In the genomic region with DNA sequence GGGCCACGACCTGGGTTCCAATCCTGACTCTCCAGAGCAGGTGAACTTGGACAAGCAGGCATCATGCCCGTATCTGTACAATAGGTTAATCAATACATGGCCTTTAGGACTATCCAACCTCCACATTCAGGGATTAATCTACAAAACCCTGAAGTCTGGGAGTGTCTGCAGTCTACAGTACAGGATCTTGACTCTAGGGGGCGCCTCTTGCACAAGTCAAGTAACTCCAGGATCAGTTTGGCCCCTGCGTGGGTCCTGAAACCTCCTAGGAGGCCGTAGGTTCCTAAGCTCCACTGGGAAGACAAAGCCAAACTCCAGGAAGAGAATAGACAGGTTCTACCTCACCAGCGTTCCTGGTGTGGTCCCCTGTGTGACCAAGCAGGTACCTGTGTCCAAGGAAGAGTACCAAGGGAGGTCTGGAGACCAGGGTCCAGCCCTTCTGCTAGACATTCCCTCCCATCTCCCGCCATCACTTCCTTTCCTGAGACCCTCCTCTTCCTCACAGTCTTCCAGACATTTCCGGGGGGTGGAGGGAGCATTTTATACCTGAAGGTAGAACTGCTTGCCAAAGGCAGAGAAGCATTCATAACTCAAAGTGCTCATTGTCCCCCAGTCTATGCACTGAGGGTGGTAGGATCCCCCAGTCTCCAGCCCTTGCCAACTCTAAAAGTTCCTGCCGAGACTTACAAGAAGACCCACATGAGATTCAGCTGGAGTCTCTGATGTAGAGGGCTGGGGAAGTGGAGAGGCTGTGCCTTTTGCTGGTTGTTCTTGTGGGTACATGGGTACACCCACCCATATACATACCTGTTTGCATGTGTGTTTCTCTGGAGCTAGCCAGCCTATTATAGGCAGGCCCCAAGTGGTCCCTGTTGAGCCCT, we compare ENCODE assay signal across 8 mouse cellular contexts. TPM values are rescaled to one million over a fixed set of nuclear protein-coding genes. Genes with fewer than 3 reads are reported as not detected.
DNase-seq lines count a peak whose midpoint lies in the region; ATAC-seq and TF ChIP-seq lines count a peak whose summit lies in the region.

No protein-coding gene starts in this region.

- H3K27ac ChIP-seq in heart, embryonic 12.5 days (ENCODE audit: poor library complexity, severe bottlenecking): no peak overlapping the region
- no peak overlapping the region for H3K27ac ChIP-seq in heart, embryonic 11.5 days (ENCODE audit: low read depth, low read length)
- H3K27ac ChIP-seq in stomach, postnatal 0 days (replicated peaks): no peak overlapping the region

- no peak overlapping the region for H3K4me3 ChIP-seq in heart, embryonic 12.5 days
- no peak overlapping the region for H3K4me3 ChIP-seq in heart, embryonic 11.5 days (ENCODE audit: low read depth, low read length)
- H3K4me3 ChIP-seq in stomach, postnatal 0 days (ENCODE audit: low read depth, low read length): no peak overlapping the region

- peak; percentile 60 for TF ChIP-seq CTCF in stomach, postnatal 0 days (IDR thresholded peaks at IDR 0.05; ENCODE audit: low read depth)

- peaks cover 14% of the 10 kb centered on the region for H3K36me3 ChIP-seq in heart, embryonic 12.5 days
- no peaks in the 10 kb centered on the region for H3K36me3 ChIP-seq in heart, embryonic 11.5 days (ENCODE audit: control insufficient read depth, insufficient read depth, low read length)
- no peaks in the 10 kb centered on the region for H3K36me3 ChIP-seq in stomach, postnatal 0 days (ENCODE audit: control insufficient read depth, insufficient read depth, low read length)

- peak; percentile 53 for DNase-seq in retina, postnatal 1 day
- no peak for DNase-seq in retina, embryonic 14.5 days (ENCODE audit: low spot score)
- peak; percentile 81 for DNase-seq in cerebellum, adult 9-10 months
- peak; percentile 49 for DNase-seq in stomach, postnatal 0 days (ENCODE audit: low spot score)
- no peak for DNase-seq in adrenal gland, postnatal 4 days (ENCODE audit: low spot score in 2 of 2)

- peaks cover 84% of the 10 kb centered on the region for H3K4me1 ChIP-seq in heart, embryonic 12.5 days (replicated peaks)
- H3K4me1 ChIP-seq in heart, embryonic 11.5 days (ENCODE audit: control insufficient read depth, insufficient read depth, low read length): peaks cover 61% of the 10 kb centered on the region
- peaks cover 21% of the 10 kb centered on the region for H3K4me1 ChIP-seq in stomach, postnatal 0 days (replicated peaks; ENCODE audit: control insufficient read depth, insufficient read depth)

- H3K9me3 ChIP-seq in heart, embryonic 12.5 days (replicated peaks): no peaks in the 10 kb centered on the region
- no peaks in the 10 kb centered on the region for H3K9me3 ChIP-seq in heart, embryonic 11.5 days (replicated peaks; ENCODE audit: control insufficient read depth, low read length)
- no peaks in the 10 kb centered on the region for H3K9me3 ChIP-seq in stomach, postnatal 0 days (ENCODE audit: control insufficient read depth, low read length)

- H3K9ac ChIP-seq in heart, embryonic 12.5 days: peak overlapping the region; percentile 19; the same call in 1 of the 2 replicates
- no peak overlapping the region for H3K9ac ChIP-seq in heart, embryonic 11.5 days (ENCODE audit: low read depth, low read length)
- no peak overlapping the region for H3K9ac ChIP-seq in stomach, postnatal 0 days (ENCODE audit: low read length)

- H3K4me2 ChIP-seq in heart, embryonic 12.5 days: no peak overlapping the region
- no peak overlapping the region for H3K4me2 ChIP-seq in heart, embryonic 11.5 days
- no peak overlapping the region for H3K4me2 ChIP-seq in stomach, postnatal 0 days (replicated peaks; ENCODE audit: low read depth)

- no peak for TF ChIP-seq EP300 in stomach, postnatal 0 days (optimal IDR thresholded peaks at IDR 0.05)

- WGBS in heart, embryonic 12.5 days: 58% methylated on average over 9 of the region's 9 CpGs
- WGBS in heart, embryonic 11.5 days (ENCODE audit: insufficient replicate concordance): 56% methylated on average over 9 of the region's 9 CpGs
- 64% methylated on average over 9 of the region's 9 CpGs for WGBS in stomach, postnatal 0 days

- no peaks in the 10 kb centered on the region for H3K27me3 ChIP-seq in heart, embryonic 12.5 days (replicated peaks)
- H3K27me3 ChIP-seq in heart, embryonic 11.5 days (ENCODE audit: control insufficient read depth, insufficient read depth, low read length): no peaks in the 10 kb centered on the region
- H3K27me3 ChIP-seq in stomach, postnatal 0 days (ENCODE audit: control insufficient read depth, insufficient read depth, low read length): no peaks in the 10 kb centered on the region

- no peak for ATAC-seq in heart, embryonic 12.5 days (ENCODE audit: insufficient number of reproducible peaks, low FRiP score)
- ATAC-seq in heart, embryonic 11.5 days (replicated peaks; ENCODE audit: insufficient number of reproducible peaks, low FRiP score, low TSS enrichment): no peak
- ATAC-seq in stomach, postnatal 0 days (ENCODE audit: low FRiP score, low TSS enrichment): no peak
- ATAC-seq in erythroid progenitor cell, adult 5-6 weeks (replicated peaks; ENCODE audit: low FRiP score, poor library complexity, severe bottlenecking): no peak

RNA-seq across cellular contexts. Expression of a gene that starts 7.8 kb away (rescaled TPM):
- 51.7 and 62.5 TPM in 2 replicates for polyA plus RNA-seq in heart, embryonic 12.5 days (2016; fragmentation: Nextera tagmentation; extraction: Ambion mirVana)
- polyA plus RNA-seq in heart, embryonic 11.5 days (2014; fragmentation: Nextera tagmentation; extraction: Ambion mirVana): 51.3 and 53.8 TPM in 2 replicates
- polyA plus RNA-seq in stomach, postnatal 0 days (2015; fragmentation: Nextera tagmentation; extraction: Ambion mirVana): 11.6 and 20.2 TPM in 2 replicates
- not detected in 2 replicates for total RNA-seq in erythroid progenitor cell, adult 5-6 weeks (2015; ENCODE audit: low replicate concordance)
- total RNA-seq in erythroid progenitor cell, adult 5-6 weeks (2017; ENCODE audit: low replicate concordance): 1.8 TPM in 1 of 2 replicates, not detected in the other
- total RNA-seq in adrenal gland, postnatal 4 days (2021): 10 to 100 TPM; 21.8 to 24.7 TPM

RNA-seq across cellular contexts. Expression of a gene that starts 26.9 kb away (rescaled TPM):
- not detected in 2 replicates for polyA plus RNA-seq in heart, embryonic 12.5 days (2016; fragmentation: Nextera tagmentation; extraction: Ambion mirVana)
- 0.16 TPM in 1 of 2 replicates, not detected in the other for polyA plus RNA-seq in heart, embryonic 11.5 days (2014; fragmentation: Nextera tagmentation; extraction: Ambion mirVana)
- polyA plus RNA-seq in stomach, postnatal 0 days (2015; fragmentation: Nextera tagmentation; extraction: Ambion mirVana): not detected in 2 replicates
- total RNA-seq in erythroid progenitor cell, adult 5-6 weeks (2015; ENCODE audit: low replicate concordance): not detected in 2 replicates
- not detected in 2 replicates for total RNA-seq in erythroid progenitor cell, adult 5-6 weeks (2017; ENCODE audit: low replicate concordance)
- under 1 TPM in 1 of 2 experiments, not detected in 1; 0.17 TPM for total RNA-seq in adrenal gland, postnatal 4 days (2021)

RNA-seq across cellular contexts. Expression of a gene that starts 31.5 kb away (rescaled TPM):
- 1.1 and 1.5 TPM in 2 replicates for polyA plus RNA-seq in heart, embryonic 12.5 days (2016; fragmentation: Nextera tagmentation; extraction: Ambion mirVana)
- polyA plus RNA-seq in heart, embryonic 11.5 days (2014; fragmentation: Nextera tagmentation; extraction: Ambion mirVana): 0.86 and 0.90 TPM in 2 replicates
- 4.2 and 4.5 TPM in 2 replicates for polyA plus RNA-seq in stomach, postnatal 0 days (2015; fragmentation: Nextera tagmentation; extraction: Ambion mirVana)
- total RNA-seq in erythroid progenitor cell, adult 5-6 weeks (2015; ENCODE audit: low replicate concordance): 11.9 and 33.1 TPM in 2 replicates
- total RNA-seq in erythroid progenitor cell, adult 5-6 weeks (2017; ENCODE audit: low replicate concordance): 1.0 and 7.8 TPM in 2 replicates
- total RNA-seq in adrenal gland, postnatal 4 days (2021): 10 to 100 TPM; 44.1 to 46.3 TPM

RNA-seq across cellular contexts. Expression of a gene that starts 32.4 kb away (rescaled TPM):
- polyA plus RNA-seq in heart, embryonic 12.5 days (2016; fragmentation: Nextera tagmentation; extraction: Ambion mirVana): 0.67 and 1.1 TPM in 2 replicates
- 0.43 and 1.2 TPM in 2 replicates for polyA plus RNA-seq in heart, embryonic 11.5 days (2014; fragmentation: Nextera tagmentation; extraction: Ambion mirVana)
- polyA plus RNA-seq in stomach, postnatal 0 days (2015; fragmentation: Nextera tagmentation; extraction: Ambion mirVana): 5.3 and 6.5 TPM in 2 replicates
- not detected in 2 replicates for total RNA-seq in erythroid progenitor cell, adult 5-6 weeks (2015; ENCODE audit: low replicate concordance)
- total RNA-seq in erythroid progenitor cell, adult 5-6 weeks (2017; ENCODE audit: low replicate concordance): 1.4 TPM in 1 of 2 replicates, not detected in the other
- total RNA-seq in adrenal gland, postnatal 4 days (2021): 10 to 100 TPM in 1 of 2 experiments, 1 to 10 TPM in 1; 9.7 to 17.4 TPM

RNA-seq across cellular contexts. Expression of a gene that starts 38.7 kb away (rescaled TPM):
- polyA plus RNA-seq in heart, embryonic 12.5 days (2016; fragmentation: Nextera tagmentation; extraction: Ambion mirVana): 0.20 TPM in 1 of 2 replicates, not detected in the other
- polyA plus RNA-seq in heart, embryonic 11.5 days (2014; fragmentation: Nextera tagmentation; extraction: Ambion mirVana): 0.28 TPM in 1 of 2 replicates, not detected in the other
- 0.05 TPM in 1 of 2 replicates, not detected in the other for polyA plus RNA-seq in stomach, postnatal 0 days (2015; fragmentation: Nextera tagmentation; extraction: Ambion mirVana)
- total RNA-seq in erythroid progenitor cell, adult 5-6 weeks (2015; ENCODE audit: low replicate concordance): not detected in 2 replicates
- 1.4 TPM in 1 of 2 replicates, not detected in the other for total RNA-seq in erythroid progenitor cell, adult 5-6 weeks (2017; ENCODE audit: low replicate concordance)
- total RNA-seq in adrenal gland, postnatal 4 days (2021): under 1 TPM; 0.11 to 0.51 TPM

Comparison
In these comparisons a context has a peak if more than half of its experiments do, and no peak if none do; other contexts are left out.
1. DNase-seq: peak in retina, postnatal 1 day (single experiment), cerebellum, adult 9-10 months (single experiment) and stomach, postnatal 0 days (single experiment); none in retina, embryonic 14.5 days (single experiment) and adrenal gland, postnatal 4 days (0 of 2).